Mouse (Mus musculus) layer of hippocampus, postnatal 36 days (tissue): ENCODE data around the gene Ptprg. TPM values are rescaled to one million over a fixed set of nuclear protein-coding genes. Genes with fewer than 3 reads are reported as not detected.

Experiments
- DNase-seq, 2 experiments: peaks; one replicate each; pipeline ENCODE4 v3.0.0; 2022
- total RNA-seq, 2 experiments: library from RNA; stranded (reverse); gene quantifications; 2 replicates each; pipeline ENCODE4 v1.2.3; 2021

The Ptprg gene
- 100 to 1,000 TPM; 106 to 107 TPM for total RNA-seq

DNA sequence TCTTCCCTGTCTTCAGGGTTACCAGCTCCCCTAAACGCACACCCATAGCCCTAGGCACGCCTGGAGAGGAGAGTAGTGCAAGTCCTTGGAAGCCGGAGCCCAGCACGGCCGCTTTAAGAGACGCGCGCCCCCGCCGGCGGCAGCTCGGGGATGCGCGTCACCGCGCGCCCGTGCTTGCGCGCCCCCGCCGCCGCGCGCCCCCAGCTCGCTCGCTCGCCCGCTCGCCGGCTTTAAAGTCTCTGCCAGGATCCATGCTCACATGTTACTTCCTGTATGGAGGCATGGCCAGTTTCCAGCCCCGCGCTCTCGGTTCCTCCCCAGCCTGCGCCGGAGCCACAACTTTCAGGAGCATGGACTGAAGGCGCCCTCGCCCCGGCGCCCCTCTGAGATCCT lies at the start of gene Ptprg:
TSS of gene Ptprg (plus strand) at position 260 of the 393 bp plus-strand sequence.
- peak; percentile 84 to 88 for DNase-seq

DNA sequence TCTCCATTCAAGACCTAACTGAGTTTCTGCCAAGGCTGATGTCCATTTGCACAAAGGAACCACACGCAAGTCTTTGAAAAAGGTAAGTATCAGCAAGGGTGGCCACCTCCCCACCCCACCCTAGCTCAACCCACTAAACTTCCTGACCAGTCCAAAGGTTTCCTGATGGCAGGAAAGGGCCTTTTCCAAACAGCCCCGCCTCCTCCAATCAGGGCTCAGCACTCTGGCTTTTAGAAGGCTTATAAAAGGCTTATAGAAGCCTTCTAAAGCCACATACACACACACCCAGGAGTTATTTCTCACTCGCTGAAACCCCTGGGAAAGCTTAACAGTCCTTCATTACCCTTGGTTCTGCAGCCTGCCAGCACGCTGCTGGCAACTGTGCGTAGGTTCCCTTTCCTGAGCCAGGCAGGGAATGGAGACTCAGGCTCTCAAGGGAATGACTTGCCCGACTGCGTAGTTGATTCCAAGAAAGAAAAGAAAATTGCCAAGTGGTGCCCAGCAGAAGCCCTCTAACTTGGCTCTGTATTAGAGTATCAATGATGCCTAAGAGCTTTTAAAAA lies 49.4 kb upstream of the Ptprg start:
- no peak for DNase-seq

DNA sequence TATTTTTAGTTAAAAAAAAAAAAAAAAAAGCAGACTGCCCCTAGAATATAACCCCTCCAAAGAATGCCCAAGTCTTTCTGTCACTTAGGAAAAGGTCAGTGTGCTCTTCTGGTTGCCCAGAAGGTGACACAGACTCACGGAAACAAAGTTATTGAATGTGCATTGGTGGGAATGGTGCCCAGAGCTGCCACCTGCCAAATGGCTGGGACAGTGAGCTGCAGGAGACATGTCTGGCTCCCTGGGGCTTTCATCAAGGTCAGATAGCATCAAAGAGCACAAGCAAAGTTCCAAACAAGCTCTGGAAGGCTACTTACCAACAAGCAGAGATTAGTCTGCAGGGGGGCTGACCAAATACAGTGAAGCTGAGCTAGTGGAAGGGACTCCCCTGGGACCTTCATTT lies 43.2 kb upstream of the Ptprg start:
- DNase-seq, result no peak

- no peak for DNase-seq
These were observed 34.2 kb upstream of the Ptprg start for GRCm38 (mm10) chr14:11519171-11519570.

DNA sequence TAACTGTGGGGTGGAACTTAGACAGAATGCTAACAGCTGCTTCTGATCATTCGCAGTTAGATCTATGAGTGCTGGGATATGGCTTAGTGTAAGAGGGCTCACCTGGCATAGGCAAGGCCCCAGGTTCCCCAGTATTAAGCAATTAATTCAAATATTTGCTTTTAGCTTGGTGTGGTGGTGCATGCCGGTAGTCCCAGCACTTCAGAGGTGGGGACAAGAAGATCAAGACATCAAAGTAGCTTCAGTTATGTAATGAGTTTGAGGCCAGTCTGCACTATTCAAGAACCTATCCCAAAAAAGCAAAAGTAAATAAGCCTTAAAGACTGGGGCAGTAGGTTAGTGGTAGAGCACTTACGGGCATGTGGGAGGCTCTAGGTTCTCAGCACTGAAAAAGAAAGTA lies 30.3 kb upstream of the Ptprg start:
- no peak for DNase-seq

DNA sequence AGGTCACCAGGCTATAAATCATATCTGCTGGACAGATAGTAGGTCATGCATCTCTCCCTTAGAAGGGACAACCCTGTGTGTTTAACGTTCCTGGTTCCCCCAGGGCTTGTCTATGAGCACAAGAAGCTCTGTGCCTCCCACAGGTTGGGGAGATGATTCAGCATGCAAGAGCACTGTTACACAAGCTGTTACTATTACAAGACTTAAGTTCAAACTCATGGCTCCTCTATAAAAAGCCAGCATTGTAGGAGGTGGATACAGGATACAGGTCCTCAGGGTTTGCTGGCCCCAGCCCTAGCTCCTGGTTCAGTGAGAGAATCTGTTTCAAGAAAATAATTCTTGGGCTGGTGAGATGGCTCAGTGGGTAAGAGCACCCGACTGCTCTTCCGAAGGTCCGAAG lies 23.7 kb upstream of the Ptprg start:
- DNase-seq, result no peak

GRCm38 (mm10) chr14:11534456-11534855 lies 18.9 kb upstream of the Ptprg start:
- no peak for DNase-seq

GRCm38 (mm10) chr14:11536121-11536520 lies 17.2 kb upstream of the Ptprg start:
- DNase-seq, result no peak

- no peak for DNase-seq
These were observed 1.4 kb upstream of the Ptprg start for GRCm38 (mm10) chr14:11551892-11552291.

- DNase-seq, result peak; percentile 24
These were observed 635 bp upstream of the Ptprg start for GRCm38 (mm10) chr14:11552521-11553272.

GRCm38 (mm10) chr14:11553679-11554305 lies 460 bp downstream of the Ptprg start:
- DNase-seq, result peak in 1 of 2 experiments; percentile 60

GRCm38 (mm10) chr14:11554306-11555041 lies 1.1 kb downstream of the Ptprg start:
- peak; percentile 60 to 69 for DNase-seq

DNA sequence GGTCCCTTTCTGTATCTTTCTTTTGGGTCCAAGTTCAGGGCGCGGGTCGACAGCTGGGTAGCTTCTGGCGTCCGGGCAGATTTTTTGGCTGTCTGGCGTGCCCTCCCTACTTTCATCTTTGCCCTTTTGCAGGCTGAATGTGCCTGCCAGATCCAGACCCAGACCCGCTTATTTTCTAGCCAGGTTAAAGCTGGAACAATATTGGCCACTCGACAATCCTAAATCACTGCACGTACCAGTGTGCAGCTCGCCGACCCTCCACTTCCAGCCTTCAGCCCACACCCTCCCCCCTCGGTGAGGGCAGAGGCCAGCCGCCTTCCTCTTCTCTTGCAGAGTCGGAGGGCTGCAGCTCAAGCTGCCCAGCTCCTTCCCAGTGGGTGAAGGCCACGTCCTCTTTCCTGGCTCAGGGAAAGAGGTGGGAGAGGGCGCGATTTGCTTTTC lies 1.7 kb downstream of the Ptprg start:
- DNase-seq, result peak; percentile 25 to 39

- DNase-seq, result peak; percentile 48 to 50
These were observed 2.4 kb downstream of the Ptprg start for GRCm38 (mm10) chr14:11555521-11556355.

DNA sequence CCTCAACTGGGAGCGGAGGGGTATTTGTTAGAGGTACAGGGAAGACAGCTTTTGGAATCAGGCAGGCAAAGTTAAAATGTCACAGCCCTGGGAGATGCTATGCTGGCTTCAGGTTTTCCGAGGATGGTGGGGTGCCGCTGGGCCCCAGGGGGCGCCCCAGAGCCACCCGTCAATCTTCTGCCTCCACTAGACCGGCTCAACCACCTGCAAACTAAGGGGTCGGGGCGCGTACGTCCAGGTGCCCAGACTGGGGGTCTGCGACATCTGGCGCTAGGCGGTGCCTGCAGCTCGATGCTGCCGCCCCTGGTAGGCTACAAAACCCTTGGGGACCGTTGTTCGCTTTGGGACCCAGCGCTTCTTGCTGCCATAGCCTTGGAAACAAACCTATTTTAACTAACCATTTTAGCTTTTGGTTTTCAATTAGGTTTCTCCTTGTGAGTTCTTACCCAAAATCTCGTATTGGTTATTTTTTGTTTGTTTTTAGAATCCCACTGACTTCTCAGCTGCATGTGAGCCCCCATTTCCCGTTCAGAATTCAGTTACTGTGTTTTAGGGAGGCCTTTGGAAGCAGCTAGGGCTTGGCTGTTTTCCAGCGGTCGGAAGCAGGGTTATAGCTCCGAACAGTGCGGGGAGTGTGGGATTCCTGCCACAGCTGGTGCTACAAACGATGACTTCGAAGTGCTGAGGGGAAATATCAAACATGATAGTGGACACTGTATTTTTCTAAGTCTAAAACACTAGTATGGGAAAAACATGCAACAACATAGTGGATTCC lies 3.2 kb downstream of the Ptprg start:
- peak; percentile 83 to 85 for DNase-seq

- DNase-seq, result no peak
These were observed 5.2 kb downstream of the Ptprg start for GRCm38 (mm10) chr14:11558496-11558895.

DNA sequence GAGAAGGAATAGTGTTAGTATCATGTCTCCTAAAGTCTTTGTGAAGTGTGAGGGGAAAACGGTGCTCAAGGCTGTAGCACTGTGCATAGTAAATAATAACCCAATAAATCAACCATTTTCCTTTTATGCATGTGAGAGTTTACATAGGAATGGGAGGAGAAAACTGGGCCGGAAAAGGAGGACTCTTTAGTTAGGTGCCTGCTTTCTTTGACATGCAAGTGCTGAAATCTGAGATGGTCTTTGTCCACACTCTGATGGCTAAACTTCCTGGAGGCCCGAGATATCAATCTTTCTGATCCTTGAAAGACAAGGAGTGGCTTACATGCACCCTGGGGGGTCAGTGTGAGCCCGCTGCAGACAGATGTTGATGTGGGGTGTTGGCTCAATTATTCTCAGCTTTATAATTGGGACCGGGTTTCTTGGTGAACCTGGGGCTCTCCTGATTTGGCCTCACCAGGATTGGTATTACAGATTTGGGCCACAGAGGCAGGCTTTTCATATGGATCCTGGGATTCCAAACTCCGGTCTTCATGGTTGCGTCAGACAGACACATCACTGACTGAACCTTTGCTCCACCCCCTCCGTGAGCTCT lies 7.4 kb downstream of the Ptprg start:
- no peak for DNase-seq

DNA sequence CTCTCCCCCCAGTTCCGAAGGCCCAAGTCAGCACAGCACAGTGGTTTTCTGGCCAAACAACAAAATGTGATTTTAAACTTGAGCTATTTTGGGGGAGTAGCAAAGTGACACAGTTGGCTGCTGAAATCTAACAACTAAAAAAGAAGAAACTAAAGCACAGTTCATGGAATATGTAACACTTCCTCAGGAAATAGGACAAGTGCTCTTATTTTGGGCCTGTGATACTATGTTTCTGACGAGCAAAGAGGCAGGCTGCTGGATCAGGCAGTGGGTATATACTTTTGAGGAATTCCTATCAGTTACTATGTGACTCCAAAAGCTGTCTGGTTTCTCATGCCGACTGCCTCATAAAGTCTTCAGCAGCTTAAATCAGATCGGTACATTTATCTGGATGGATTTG lies 8.1 kb downstream of the Ptprg start:
- DNase-seq, result no peak

- DNase-seq, result no peak
These were observed 9.5 kb downstream of the Ptprg start for GRCm38 (mm10) chr14:11562870-11563269.

- DNase-seq, result no peak
These were observed 10.3 kb downstream of the Ptprg start for GRCm38 (mm10) chr14:11563656-11564055.

DNA sequence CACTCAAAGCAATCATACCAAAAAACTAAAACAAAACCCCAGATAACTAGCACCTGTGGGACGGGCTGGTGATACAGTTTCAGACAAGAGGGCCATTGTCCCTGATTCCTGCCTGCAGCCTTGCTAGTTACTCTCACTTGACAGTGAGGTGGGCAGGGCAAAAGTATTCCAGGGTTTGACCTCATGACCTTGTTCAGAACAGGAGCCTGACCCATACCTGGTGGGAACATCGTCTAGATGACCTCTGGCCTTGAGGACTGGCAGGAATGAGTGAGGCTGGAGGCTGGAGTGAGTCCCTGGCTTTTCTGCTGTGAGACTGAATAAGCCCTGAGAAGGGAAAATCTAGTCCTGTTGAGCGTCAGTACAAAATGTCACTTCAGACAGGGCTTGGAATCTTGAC lies 11.1 kb downstream of the Ptprg start:
- no peak for DNase-seq
